Mouse (Mus musculus) kidney, postnatal 0 days (tissue): ENCODE results near the gene Rgs10. TPM values are rescaled to one million over a fixed set of nuclear protein-coding genes. Genes with fewer than 3 reads are reported as not detected.

Experiments
- ATAC-seq: fragments of 200-750 bp; cut with Nextera tagmentation; replicated peaks from 2 replicates; pipeline ENCODE4 v1.8.0; 2017; ENCODE audit warnings: low read depth, moderate number of reproducible peaks, moderate TSS enrichment, moderate library complexity; ENCODE audit not compliant: low FRiP score
- DNase-seq: peaks from one replicate; pipeline ENCODE4 v3.0.0-alpha.2; 2016; ENCODE audit warnings: low spot score
- H3K27ac ChIP-seq: fragments of 300-500 bp; sonication (generic); 2 replicates; pipeline ENCODE4 v1.5.1; 2014; ENCODE audit warnings: mild to moderate bottlenecking
- H3K27me3 ChIP-seq: fragments of 300-500 bp; sonication (generic); 2 replicates; pipeline ENCODE4 v1.6.1; 2014; ENCODE audit warnings: low read length, mixed read lengths; ENCODE audit not compliant: insufficient read depth
- H3K36me3 ChIP-seq: fragments of 300-500 bp; sonication (generic); 2 replicates; pipeline ENCODE4 v1.6.1; 2014; ENCODE audit warnings: low read length, mixed read lengths; ENCODE audit not compliant: insufficient read depth
- H3K4me1 ChIP-seq: fragments of 300-500 bp; sonication (generic); replicated peaks from 2 replicates; pipeline ENCODE4 v1.6.1; 2014; ENCODE audit warnings: antibody characterized with exemption, low read length, mixed read lengths; ENCODE audit not compliant: insufficient read depth
- H3K4me2 ChIP-seq: fragments of 300-500 bp; sonication (generic); 2 replicates; pipeline ENCODE4 v1.6.1; 2014; ENCODE audit warnings: mild to moderate bottlenecking, low read length, moderate library complexity, mixed read lengths
- H3K4me3 ChIP-seq: fragments of 300-500 bp; sonication (generic); replicated peaks from 2 replicates; pipeline ENCODE4 v1.5.1; 2014; ENCODE audit warnings: low read depth, low read length
- H3K9ac ChIP-seq: fragments of 300-500 bp; sonication (generic); 2 replicates; pipeline ENCODE4 v1.6.1; 2014; ENCODE audit warnings: low read depth, low read length
- H3K9me3 ChIP-seq: fragments of 300-500 bp; sonication (generic); replicated peaks from 2 replicates; pipeline ENCODE4 v1.6.1; 2016; ENCODE audit warnings: low read length, inconsistent platforms, mixed read lengths
- CTCF ChIP-seq: IDR thresholded peaks from 2 replicates; pipeline ENCODE4 v1.5.1; 2016; ENCODE audit warnings: antibody characterized with exemption, low read depth, mild to moderate bottlenecking, moderate library complexity
- WGBS: fragments of 180-500 bp; shearing (Covaris S2); extraction: QIAGEN DNeasy Blood & Tissue Kit; methylation state at CpG from one replicate; pipeline ENCODE4 v1.1.7; 2014; 5-methylcytosine and 5-hydroxymethylcytosine counted together
- polyA plus RNA-seq: library from polyadenylated mRNA; unstranded; fragments of >200 nt; fragmentation: Nextera tagmentation; extraction: Ambion mirVana; gene quantifications from 2 replicates; pipeline ENCODE4 v1.2.1, GENCODE M21; 2015

Gene Rgs10
- polyA plus RNA-seq, 1 experiment from 2014 or later = 6.6 TPM

- H3K4me2 ChIP-seq = no peak overlapping the region
- H3K27me3 ChIP-seq = no peaks in the 10 kb centered on the region
- H3K27ac ChIP-seq = no peak overlapping the region
- no peak overlapping the region for H3K9ac ChIP-seq
- no peak overlapping the region for H3K4me3 ChIP-seq
- DNase-seq = no peak
- WGBS = 38% methylated on average over 10 of the region's 10 CpGs
- TF ChIP-seq CTCF = no peak
- ATAC-seq = no peak
- no peaks in the 10 kb centered on the region for H3K4me1 ChIP-seq
- H3K36me3 ChIP-seq = no peaks in the 10 kb centered on the region
- H3K9me3 ChIP-seq = no peaks in the 10 kb centered on the region
These were observed 15.4 kb downstream of the Rgs10 start for GRCm38 (mm10) chr7:128403128-128403527.

- ATAC-seq = no peak
- Histone ChIP-seq H3K4me1 (no peaks in the 10 kb centered on the region), H3K4me3 (no peak overlapping the region), H3K36me3 (no peaks in the 10 kb centered on the region), H3K9me3 (no peaks in the 10 kb centered on the region), H3K9ac (no peak overlapping the region), H3K4me2 (no peak overlapping the region), H3K27ac (no peak overlapping the region), H3K27me3 (no peaks in the 10 kb centered on the region)
- DNase-seq = no peak
- TF ChIP-seq CTCF = no peak
- 81% methylated on average over 8 of the region's 8 CpGs for WGBS
These were observed 16.0 kb downstream of the Rgs10 start for GRCm38 (mm10) chr7:128402577-128402976.

- 56% methylated on average over 4 of the region's 4 CpGs for WGBS
- TF ChIP-seq CTCF = no peak
- ATAC-seq = no peak
These were observed 19.9 kb downstream of the Rgs10 start for GRCm38 (mm10) chr7:128398664-128399063.

GRCm38 (mm10) chr7:128397066-128397465 is 21.5 kb downstream of the Rgs10 start:
- Histone ChIP-seq H3K27me3 (no peaks in the 10 kb centered on the region), H3K4me2 (no peak overlapping the region), H3K9me3 (no peaks in the 10 kb centered on the region), H3K4me3 (no peak overlapping the region), H3K36me3 (no peaks in the 10 kb centered on the region), H3K27ac (no peak overlapping the region), H3K9ac (no peak overlapping the region), H3K4me1 (no peaks in the 10 kb centered on the region)
- ATAC-seq (no peak), DNase-seq (no peak)
- 78% methylated on average over 2 of the region's 2 CpGs for WGBS
- no peak for TF ChIP-seq CTCF

More at GRCm38 (mm10) chr7:128398664-128399063, 19.9 kb downstream of the Rgs10 start:
- DNase-seq = no peak
- Histone ChIP-seq H3K9me3 (no peaks in the 10 kb centered on the region), H3K36me3 (no peaks in the 10 kb centered on the region), H3K27me3 (no peaks in the 10 kb centered on the region), H3K27ac (no peak overlapping the region), H3K4me3 (no peak overlapping the region), H3K9ac (no peak overlapping the region), H3K4me2 (no peak overlapping the region), H3K4me1 (no peaks in the 10 kb centered on the region)

- H3K4me3 ChIP-seq = no peak overlapping the region
- H3K4me1 ChIP-seq = no peaks in the 10 kb centered on the region
- no peak overlapping the region for H3K4me2 ChIP-seq
- no peak overlapping the region for H3K9ac ChIP-seq
- no peaks in the 10 kb centered on the region for H3K9me3 ChIP-seq
- H3K27ac ChIP-seq = no peak overlapping the region
- ATAC-seq = no peak
- H3K27me3 ChIP-seq = no peaks in the 10 kb centered on the region
- 57% methylated on average over 4 of the region's 4 CpGs for WGBS
- TF ChIP-seq CTCF = no peak
- no peaks in the 10 kb centered on the region for H3K36me3 ChIP-seq
- no peak for DNase-seq
These were observed 24.8 kb downstream of the Rgs10 start for GRCm38 (mm10) chr7:128393756-128394155.

- Histone ChIP-seq H3K27me3 (no peaks in the 10 kb centered on the region), H3K9ac (no peak overlapping the region), H3K36me3 (no peaks in the 10 kb centered on the region), H3K4me3 (no peak overlapping the region), H3K9me3 (no peaks in the 10 kb centered on the region), H3K27ac (no peak overlapping the region), H3K4me2 (no peak overlapping the region), H3K4me1 (no peaks in the 10 kb centered on the region)
- TF ChIP-seq CTCF = no peak
- 42% methylated on average over 5 of the region's 5 CpGs for WGBS
- no peak for ATAC-seq
- DNase-seq = no peak
These were observed 25.6 kb downstream of the Rgs10 start for GRCm38 (mm10) chr7:128392972-128393314.
